Mouse (Mus musculus): ENCODE results near the gene Kif24.

DNA sequence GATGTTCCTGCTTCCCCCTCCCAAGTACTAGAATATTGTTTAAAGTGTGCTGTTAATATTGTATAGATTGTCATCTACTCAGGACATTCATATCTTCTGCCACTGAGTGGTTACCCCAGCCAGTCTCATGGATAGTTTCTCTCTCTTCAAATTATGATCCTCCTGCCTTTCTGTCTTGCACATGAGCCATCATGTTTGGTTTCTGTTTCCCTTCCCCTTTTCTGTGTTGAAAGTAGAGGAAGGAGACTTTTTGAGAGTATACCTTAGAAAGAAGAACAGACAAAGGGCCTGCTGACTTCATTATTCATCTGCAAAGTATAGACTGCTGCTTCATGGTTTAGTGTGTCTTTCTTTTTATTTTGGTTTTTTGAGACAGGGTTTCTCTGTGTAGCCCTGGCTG, 87.1 kb downstream of the Kif24 start:
- TF ChIP-seq TAL1 (IDR thresholded peaks at IDR 0.05; ENCODE audit: low read length) (no peak), GATA1 (IDR thresholded peaks at IDR 0.05; ENCODE audit: low read length) (no peak)
